Mouse (Mus musculus): ENCODE results near the gene Olfr1490.
"Not testable (repeated sequence)": the region's sequence is repeated elsewhere in the genome, so short reads cannot be mapped to it uniquely, and the experiment has no call there.

The Olfr1490 gene

DNA sequence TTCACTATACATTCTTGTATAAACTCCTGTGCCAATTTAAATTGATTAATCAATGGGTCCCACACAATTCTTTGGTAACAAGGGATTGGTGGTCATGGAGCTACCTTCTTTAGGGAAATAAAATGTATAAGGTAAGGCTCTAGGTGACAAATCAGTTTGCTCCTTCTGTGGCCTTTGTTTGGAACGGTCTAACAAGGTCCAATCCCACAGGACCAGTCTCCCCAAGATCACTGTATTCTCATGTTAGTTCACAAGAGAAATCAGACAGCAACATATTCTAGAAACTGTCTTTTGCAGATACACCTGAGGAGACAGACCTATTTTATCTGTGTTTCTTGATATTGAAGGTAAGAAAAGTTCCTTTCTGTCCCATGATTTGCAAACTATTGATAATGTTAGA, at the start of gene Olfr1490:
Olfr1490 (plus strand) TSS at position 301 of the 400 bp plus-strand sequence.
- in situ Hi-C loops (cut with MboI, MseI): loop anchor here in 1 of 2 experiments (25.0 kb wide), 1 partner anchor 1412 kb away; no protein-coding TSS in a partner anchor

DNA sequence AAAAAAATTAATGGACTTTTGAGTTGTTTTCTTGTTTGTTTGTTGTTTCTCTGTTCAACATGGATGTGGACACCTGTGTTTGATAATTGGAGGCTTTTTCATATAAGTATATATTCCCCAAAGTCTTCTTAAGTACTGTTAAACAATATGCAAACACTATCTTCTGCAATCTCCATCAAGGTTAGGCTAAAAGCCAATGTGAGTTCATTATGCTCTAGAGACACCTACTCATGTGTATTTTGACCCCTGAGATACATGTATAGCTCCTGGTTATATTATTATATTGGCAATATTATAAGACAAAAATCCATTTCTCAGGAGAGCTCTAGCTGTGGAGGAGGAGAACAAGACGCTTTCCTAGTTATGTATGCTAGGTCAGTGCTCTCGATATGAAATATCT, 33.8 kb upstream of the Olfr1490 start, which contains the start of gene Olfr1487:
Olfr1487 (plus strand) TSS at position 301 of the 400 bp plus-strand sequence.
- in situ Hi-C loops (cut with MboI, MseI): not testable (repeated sequence)

DNA sequence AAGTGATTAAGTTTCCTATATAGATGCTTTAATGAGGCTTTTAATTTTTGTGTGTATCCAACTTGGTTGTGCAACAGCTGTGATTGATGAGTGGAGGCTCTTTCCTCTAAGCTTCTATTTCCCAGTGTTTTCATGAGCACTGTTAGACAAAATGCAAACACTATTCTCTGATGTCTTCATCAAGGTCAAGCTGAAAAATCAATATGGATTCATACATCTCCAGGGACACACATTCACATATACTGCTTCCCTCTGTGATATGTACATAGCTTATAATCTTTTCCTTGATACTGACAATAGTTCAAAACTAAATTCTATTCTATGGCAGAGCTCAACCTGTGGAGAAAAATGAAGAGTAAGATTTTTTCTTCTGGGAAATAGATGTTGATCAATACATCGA, 19.6 kb upstream of the Olfr1490 start, which contains the start of gene Olfr1489:
Olfr1489 (plus strand) TSS at position 301 of the 400 bp plus-strand sequence.
- in situ Hi-C loops (cut with MboI, MseI): loop anchor here in 1 of 2 experiments (10.0 kb wide), 1 partner anchor 57 kb away; no protein-coding TSS in a partner anchor

DNA sequence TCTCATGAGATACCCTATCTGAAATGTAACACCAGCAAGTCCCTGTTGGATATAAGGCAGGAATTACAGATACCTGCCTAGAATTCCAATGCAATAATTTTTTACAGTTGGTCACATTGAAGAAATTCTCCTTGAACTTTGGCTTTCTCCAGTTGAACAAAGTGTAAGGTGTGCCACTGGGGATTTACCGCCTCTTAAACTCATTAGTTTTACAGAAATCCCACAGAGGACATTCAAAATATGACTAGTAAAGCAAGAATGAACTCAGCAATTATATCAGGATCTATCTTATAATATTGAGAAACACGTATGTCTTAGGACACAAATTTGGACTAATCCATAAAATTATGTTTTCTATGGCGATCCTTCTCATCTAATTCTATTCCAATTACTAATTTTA, 46.1 kb downstream of the Olfr1490 start, which contains the start of gene Olfr1491:
Olfr1491 (plus strand) TSS at position 301 of the 400 bp plus-strand sequence.
- in situ Hi-C loops (cut with MboI, MseI): no loop called here

Data from T-helper 17 cell (primary cell).